In the genomic region with DNA sequence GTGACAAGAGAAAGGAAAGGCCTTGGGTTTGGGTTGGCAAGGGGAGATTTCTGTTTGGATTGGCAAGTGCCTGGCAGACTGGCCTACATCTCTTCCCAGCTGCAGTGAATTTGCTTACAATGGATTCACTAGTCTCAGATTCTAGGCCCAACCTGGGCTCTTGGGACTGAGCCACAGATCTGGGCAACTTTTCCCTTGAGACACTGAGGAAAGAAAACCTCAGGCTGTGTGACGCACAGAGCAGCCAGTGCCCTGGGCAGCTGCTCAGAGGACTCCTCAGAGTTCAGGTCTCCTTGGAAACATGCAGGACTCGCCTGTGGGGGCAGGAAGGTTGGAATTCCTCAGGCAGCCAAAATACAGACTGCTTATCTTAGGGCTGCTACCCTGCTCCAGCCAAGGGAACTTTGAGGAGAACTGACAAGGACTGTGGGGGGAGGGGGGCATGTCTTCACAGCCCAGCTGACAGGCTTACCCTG, we compare ENCODE assay signal across 8 mouse cellular contexts. TPM values are rescaled to one million over a fixed set of nuclear protein-coding genes. Genes with fewer than 3 reads are reported as not detected.
DNase-seq lines count a peak whose midpoint lies in the region; ATAC-seq and TF ChIP-seq lines count a peak whose summit lies in the region.

No protein-coding gene starts in this region.

- intact Hi-C loops in left cerebral cortex, postnatal 4 days (cut with DNase I): no loop called here
- intact Hi-C loops in heart, adult 2 months (cut with DNase I): no loop called here

- no peaks in the 10 kb centered on the region for H3K27me3 ChIP-seq in heart, adult 2 months (ENCODE audit: control insufficient read depth, insufficient read depth, low read length)
- H3K27me3 ChIP-seq in kidney, embryonic 16.5 days (ENCODE audit: insufficient read depth, low read length): no peaks in the 10 kb centered on the region

- TF ChIP-seq CTCF in heart, adult 2 months (IDR thresholded peaks at IDR 0.05): no peak

- H3K4me3 ChIP-seq in heart, adult 2 months: no peak overlapping the region
- H3K4me3 ChIP-seq in kidney, embryonic 16.5 days (ENCODE audit: low read length): no peak overlapping the region

- DNase-seq in left cerebral cortex, postnatal 4 days: peak; percentile 7
- no peak for DNase-seq in left cerebral cortex, adult 8-10 months (ENCODE audit: low spot score in 2 of 2)
- peak; percentile 76 for DNase-seq in adrenal gland, adult 8-10 months
- DNase-seq in heart, adult 2 months: peak; percentile 53 to 78
- DNase-seq in skeletal muscle tissue, adult 2 months (ENCODE audit: low read depth, low spot score): peak; percentile 69
- DNase-seq in cerebellum, postnatal 4 days (ENCODE audit: low spot score in 2 of 2): no peak

- H3K4me1 ChIP-seq in heart, adult 2 months (ENCODE audit: control insufficient read depth, insufficient read depth, low read length): peaks cover 22% of the 10 kb centered on the region
- H3K4me1 ChIP-seq in kidney, embryonic 16.5 days (ENCODE audit: insufficient read depth, low read length): no peaks in the 10 kb centered on the region

- H3K36me3 ChIP-seq in heart, adult 2 months (ENCODE audit: control insufficient read depth, insufficient read depth, low read length): peaks cover 20% of the 10 kb centered on the region
- H3K36me3 ChIP-seq in kidney, embryonic 16.5 days (ENCODE audit: insufficient read depth, low read length): peaks cover 68% of the 10 kb centered on the region

- TF ChIP-seq EP300 in heart, adult 2 months (IDR thresholded peaks at IDR 0.05; ENCODE audit: insufficient read depth, low read depth, low read length): 0 out of 2 replicates have a peak, but pooled peaks have one; percentile 60

- no peak overlapping the region; the same call in 1 of the 2 replicates for H3K9ac ChIP-seq in heart, adult 2 months (ENCODE audit: low read depth, low read length)
- no peak overlapping the region for H3K9ac ChIP-seq in kidney, embryonic 16.5 days (replicated peaks; ENCODE audit: low read length)

- TF ChIP-seq POLR2A in heart, adult 2 months (IDR thresholded peaks at IDR 0.05; ENCODE audit: insufficient read depth, low read depth, low read length): no peak

- no peaks in the 10 kb centered on the region for H3K9me3 ChIP-seq in kidney, embryonic 16.5 days (ENCODE audit: low read length)

- peak overlapping the region; percentile 73 for H3K27ac ChIP-seq in heart, adult 2 months
- H3K27ac ChIP-seq in kidney, embryonic 16.5 days (ENCODE audit: low read length): no peak overlapping the region

- no peak overlapping the region for H3K4me2 ChIP-seq in kidney, embryonic 16.5 days (replicated peaks; ENCODE audit: low read depth, low read length)

- 14% methylated on average over 2 of the region's 2 CpGs for WGBS in heart, adult 2 months
- 46% methylated on average over 2 of the region's 2 CpGs for WGBS in kidney, embryonic 16.5 days

- H3K79me2 ChIP-seq in heart, adult 2 months (replicated peaks; ENCODE audit: control insufficient read depth, insufficient read depth, low read length): no peaks in the 10 kb centered on the region

- peak; percentile 74 for ATAC-seq in kidney, embryonic 16.5 days (ENCODE audit: low FRiP score, low TSS enrichment)
- no peak for ATAC-seq in monocyte, adult 5-6 weeks (replicated peaks; ENCODE audit: insufficient number of reproducible peaks, low FRiP score, low TSS enrichment, poor library complexity, severe bottlenecking)

RNA-seq across cellular contexts. Expression of gene Polr1a, which starts 25.3 kb away (rescaled TPM):
- 10 to 100 TPM; 36.7 to 40.3 TPM for total RNA-seq in left cerebral cortex, postnatal 4 days (2021)
- total RNA-seq in left cerebral cortex, adult 8-10 months (2022): 10 to 100 TPM; 31.2 to 35.9 (median 33.1) TPM
- 100 to 1,000 TPM in 1 of 4 experiments, 10 to 100 TPM in 3; 66.4 to 108 (median 85.9) TPM for total RNA-seq in adrenal gland, adult 8-10 months (2022)
- total RNA-seq in heart, adult 2 months (2021): 10 to 100 TPM; 41.6 to 46.2 TPM
- 16.1 and 21.7 TPM in 2 replicates for polyA plus RNA-seq in heart, adult 2 months (2012; rRNA removed)
- 35.6 and 38.3 TPM in 2 replicates for polyA plus RNA-seq in kidney, embryonic 16.5 days (2015; fragmentation: Nextera tagmentation; extraction: Ambion mirVana)
- total RNA-seq in monocyte, adult 5-6 weeks (2017): 28.3 to 32.8 TPM (median 28.6 TPM) in 3 replicates

RNA-seq across cellular contexts. Expression of gene Ptcd3, which starts 25.6 kb away (rescaled TPM):
- total RNA-seq in left cerebral cortex, postnatal 4 days (2021): 10 to 100 TPM; 77.3 to 80.5 TPM
- total RNA-seq in left cerebral cortex, adult 8-10 months (2022): 10 to 100 TPM; 61.7 to 69.8 (median 68.6) TPM
- 100 to 1,000 TPM in 2 of 4 experiments, 10 to 100 TPM in 2; 90.8 to 118 (median 104) TPM for total RNA-seq in adrenal gland, adult 8-10 months (2022)
- 100 to 1,000 TPM; 112 to 118 TPM for total RNA-seq in heart, adult 2 months (2021)
- 41.9 and 79.8 TPM in 2 replicates for polyA plus RNA-seq in heart, adult 2 months (2012; rRNA removed)
- 107 and 109 TPM in 2 replicates for polyA plus RNA-seq in kidney, embryonic 16.5 days (2015; fragmentation: Nextera tagmentation; extraction: Ambion mirVana)
- 70.3 to 105 TPM (median 72.5 TPM) in 3 replicates for total RNA-seq in monocyte, adult 5-6 weeks (2017)

Comparison
In these comparisons a context has a peak if more than half of its experiments do, and no peak if none do; other contexts are left out.
1. DNase-seq: peak in left cerebral cortex, postnatal 4 days (single experiment), adrenal gland, adult 8-10 months (single experiment), heart, adult 2 months (2 of 2) and skeletal muscle tissue, adult 2 months (single experiment); none in left cerebral cortex, adult 8-10 months (0 of 2) and cerebellum, postnatal 4 days (0 of 2).